Mouse (Mus musculus) liver, postnatal 0 days (tissue): ENCODE results near the gene Scamp3. TPM values are rescaled to one million over a fixed set of nuclear protein-coding genes. Genes with fewer than 3 reads are reported as not detected.
"Not testable (repeated sequence)": the region's sequence is repeated elsewhere in the genome, so short reads cannot be mapped to it uniquely, and the experiment has no call there.

Experiments used
- ATAC-seq: fragments of 200-750 bp; cut with Nextera tagmentation; 2 replicates; pipeline ENCODE4 v1.8.0; 2017; ENCODE audit warnings: mild to moderate bottlenecking, moderate library complexity
- DNase-seq: peaks from one replicate; pipeline ENCODE4 v3.0.0-alpha.2; 2016
- H3K27ac ChIP-seq: fragments of 300-500 bp; sonication (generic); 2 replicates; pipeline ENCODE4 v1.5.1; 2014; ENCODE audit warnings: antibody characterized with exemption, moderate library complexity, mild to moderate bottlenecking, low read depth
- H3K27me3 ChIP-seq: fragments of 300-500 bp; sonication (generic); 2 replicates; pipeline ENCODE4 v1.6.1; 2014; ENCODE audit warnings: low read length, control low read depth, mixed read lengths; ENCODE audit not compliant: insufficient read depth
- H3K36me3 ChIP-seq: fragments of 300-500 bp; sonication (generic); replicated peaks from 2 replicates; pipeline ENCODE4 v1.6.1; 2014; ENCODE audit warnings: mild to moderate bottlenecking, control low read depth, low read length, moderate library complexity, mixed read lengths; ENCODE audit not compliant: insufficient read depth
- H3K4me1 ChIP-seq: fragments of 300-500 bp; sonication (generic); 2 replicates; pipeline ENCODE4 v1.6.1; 2014; ENCODE audit warnings: antibody characterized with exemption, mild to moderate bottlenecking, control low read depth; ENCODE audit not compliant: insufficient read depth
- H3K4me2 ChIP-seq: fragments of 300-500 bp; sonication (generic); 2 replicates; pipeline ENCODE4 v1.6.1; 2014; ENCODE audit warnings: low read depth, mild to moderate bottlenecking, low read length, moderate library complexity, mixed read lengths
- H3K4me3 ChIP-seq: fragments of 300-500 bp; sonication (generic); 2 replicates; pipeline ENCODE4 v1.5.1; 2014; ENCODE audit warnings: low read depth, low read length
- H3K9ac ChIP-seq: fragments of 300-500 bp; sonication (generic); replicated peaks from 2 replicates; pipeline ENCODE4 v1.6.1; 2014; ENCODE audit warnings: mild to moderate bottlenecking, moderate library complexity
- H3K9me3 ChIP-seq: fragments of 300-500 bp; sonication (generic); 2 replicates; pipeline ENCODE4 v1.6.1; 2016; ENCODE audit warnings: mild to moderate bottlenecking, control low read depth, low read length, mixed read lengths
- CTCF ChIP-seq: sonication (generic); IDR thresholded peaks from 2 replicates; pipeline ENCODE4 v1.5.1; 2016; ENCODE audit warnings: antibody characterized with exemption, low read depth
- EP300 ChIP-seq: IDR thresholded peaks from 2 replicates; pipeline ENCODE4 v1.6.1; 2016; ENCODE audit warnings: antibody characterized with exemption, low read depth, mild to moderate bottlenecking
- WGBS: fragments of 180-500 bp; shearing (Covaris S2); extraction: QIAGEN DNeasy Blood & Tissue Kit; methylation state at CpG from one replicate; pipeline ENCODE4 v1.1.7; 2014; ENCODE audit not compliant: insufficient replicate concordance; 5-methylcytosine and 5-hydroxymethylcytosine counted together
- polyA plus RNA-seq: library from polyadenylated mRNA; unstranded; fragments of >200 nt; fragmentation: Nextera tagmentation; extraction: Ambion mirVana; gene quantifications from 2 replicates; pipeline ENCODE4 v1.2.1, GENCODE M21; 2015

Scamp3 gene
- polyA plus RNA-seq, 1 experiment from 2014 or later, result 52.2 TPM

GRCm38 (mm10) chr3:89209731-89210130, 32.5 kb downstream of the Scamp3 start:
- H3K27me3 ChIP-seq, result no peaks in the 10 kb centered on the region
- no peak overlapping the region for H3K4me3 ChIP-seq
- DNase-seq (no peak), ATAC-seq (no peak)
- peaks cover 53% of the 10 kb centered on the region for H3K36me3 ChIP-seq
- 91% methylated on average over 7 of the region's 7 CpGs for WGBS
- TF ChIP-seq CTCF (no peak), EP300 (no peak)
- H3K9me3 ChIP-seq, result no peaks in the 10 kb centered on the region
- H3K27ac ChIP-seq, result no peak overlapping the region
- H3K9ac ChIP-seq, result no peak overlapping the region
- peaks cover 9% of the 10 kb centered on the region for H3K4me1 ChIP-seq
- H3K4me2 ChIP-seq, result no peak overlapping the region

GRCm38 (mm10) chr3:89210162-89210561, 32.9 kb downstream of the Scamp3 start:
- H3K27ac ChIP-seq, result no peak overlapping the region
- 69% methylated on average over 13 of the region's 13 CpGs for WGBS
- TF ChIP-seq EP300, result no peak
- ATAC-seq, result no peak
- no peak overlapping the region for H3K9ac ChIP-seq
- H3K4me1 ChIP-seq, result peaks cover 12% of the 10 kb centered on the region
- H3K4me3 ChIP-seq, result no peak overlapping the region
- DNase-seq, result no peak
- no peaks in the 10 kb centered on the region for H3K9me3 ChIP-seq
- H3K27me3 ChIP-seq, result peaks cover 2% of the 10 kb centered on the region; the same call in 1 of the 2 replicates
- H3K36me3 ChIP-seq, result peaks cover 50% of the 10 kb centered on the region
- H3K4me2 ChIP-seq, result no peak overlapping the region

GRCm38 (mm10) chr3:89210731-89211130, 33.5 kb downstream of the Scamp3 start:
- peaks cover 8% of the 10 kb centered on the region; the same call in 1 of the 2 replicates for H3K27me3 ChIP-seq
- peaks cover 12% of the 10 kb centered on the region for H3K4me1 ChIP-seq
- no peak overlapping the region for H3K27ac ChIP-seq
- DNase-seq (no peak), ATAC-seq (no peak)
- TF ChIP-seq CTCF (no peak), EP300 (no peak)
- no peaks in the 10 kb centered on the region for H3K9me3 ChIP-seq
- H3K36me3 ChIP-seq, result peaks cover 45% of the 10 kb centered on the region
- no peak overlapping the region for H3K4me3 ChIP-seq
- WGBS, result 61% methylated on average over 7 of the region's 7 CpGs
- H3K4me2 ChIP-seq, result no peak overlapping the region
- no peak overlapping the region for H3K9ac ChIP-seq

- H3K36me3 ChIP-seq, result peaks cover 13% of the 10 kb centered on the region
- H3K9ac ChIP-seq, result peak overlapping the region; percentile 57
- under 1% methylated on average over 65 of the region's 69 CpGs for WGBS
- ATAC-seq (peak; percentile 87), DNase-seq (peak; percentile 91)
- H3K27me3 ChIP-seq, result peaks cover 8% of the 10 kb centered on the region; the same call in 1 of the 2 replicates
- H3K4me2 ChIP-seq, result peak overlapping the region; percentile 92
- H3K4me3 ChIP-seq, result peak overlapping the region; percentile 62
- TF ChIP-seq EP300, result no peak
- TF ChIP-seq CTCF, result no peak
- H3K4me1 ChIP-seq, result peaks cover 12% of the 10 kb centered on the region
- peak overlapping the region; percentile 66 for H3K27ac ChIP-seq
- no peaks in the 10 kb centered on the region for H3K9me3 ChIP-seq
Observed at GRCm38 (mm10) chr3:89213803-89214530, 36.7 kb downstream of the Scamp3 start.

GRCm38 (mm10) chr3:89214681-89215411, 37.6 kb downstream of the Scamp3 start, which contains the start of gene Thbs3:
Gene Thbs3 (plus strand): TSS chr3:89215180.
- WGBS, result 4% methylated on average over 18 of the region's 19 CpGs
- Histone ChIP-seq H3K4me1 (peaks cover 12% of the 10 kb centered on the region), H3K27me3 (peaks cover 8% of the 10 kb centered on the region; the same call in 1 of the 2 replicates)

GRCm38 (mm10) chr3:89215853-89216252, 38.6 kb downstream of the Scamp3 start:
- Histone ChIP-seq H3K9me3 (no peaks in the 10 kb centered on the region), H3K36me3 (no peaks in the 10 kb centered on the region), H3K4me2 (no peak overlapping the region), H3K9ac (no peak overlapping the region), H3K27me3 (peaks cover 8% of the 10 kb centered on the region; the same call in 1 of the 2 replicates), H3K4me1 (peaks cover 12% of the 10 kb centered on the region), H3K27ac (no peak overlapping the region), H3K4me3 (no peak overlapping the region)
- peak; percentile 46 for ATAC-seq
- TF ChIP-seq EP300 (no peak), CTCF (peak; percentile 98)
- WGBS, result 0% methylated on average over 6 of the region's 6 CpGs
- peak; percentile 87 for DNase-seq

More at GRCm38 (mm10) chr3:89214681-89215411, 37.6 kb downstream of the Scamp3 start, which contains the start of gene Thbs3:
- no peak for TF ChIP-seq EP300
- TF ChIP-seq CTCF, result no peak
- ATAC-seq, result no peak
- peak within 1 kb of the TSS; percentile 57 for H3K9ac ChIP-seq
- peak within 1 kb of the TSS; percentile 92 for H3K4me2 ChIP-seq
- H3K27ac ChIP-seq, result peak within 1 kb of the TSS; percentile 66
- H3K9me3 ChIP-seq, result no peaks in the 10 kb centered on the region
- H3K4me3 ChIP-seq, result peak within 1 kb of the TSS; percentile 62
- peaks cover 5% of the 10 kb centered on the region; the same call in 1 of the 2 replicates for H3K36me3 ChIP-seq
- no peak for DNase-seq

GRCm38 (mm10) chr3:89216407-89216806, 39.1 kb downstream of the Scamp3 start:
- not testable (repeated sequence) for DNase-seq, H3K27ac ChIP-seq, H3K36me3 ChIP-seq, H3K4me3 ChIP-seq, H3K27me3 ChIP-seq, ATAC-seq, H3K4me2 ChIP-seq, H3K9me3 ChIP-seq, H3K9ac ChIP-seq
- H3K4me1 ChIP-seq, result peaks cover 12% of the 10 kb centered on the region
- 55% methylated on average over 7 of the region's 7 CpGs for WGBS
